Mouse (Mus musculus): Measurements from ENCODE around the gene Gsta3. TPM values are rescaled to one million over a fixed set of nuclear protein-coding genes. Genes with fewer than 3 reads are reported as not detected.

The Gsta3 gene
- polyA plus RNA-seq, 1 experiment, result not detected

DNA sequence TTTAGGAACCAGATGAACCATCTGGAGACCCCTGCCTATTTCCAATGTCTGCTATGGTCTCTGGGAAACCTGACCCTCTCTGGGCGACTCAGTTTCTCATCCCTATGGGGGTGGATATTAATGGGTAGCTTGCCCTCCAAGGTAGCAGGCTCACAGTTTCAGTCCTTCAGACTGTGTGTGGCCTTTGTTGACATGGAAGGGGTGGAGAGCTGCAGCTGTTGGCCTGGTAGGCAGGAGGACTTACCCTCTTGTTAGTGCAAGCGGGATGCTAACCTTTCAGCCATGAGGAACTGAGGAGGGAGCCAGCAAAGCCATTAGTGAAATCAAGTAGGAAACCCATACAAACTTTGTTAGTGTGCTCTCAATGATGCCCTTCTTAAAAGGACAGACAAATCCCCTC lies 10.0 kb upstream of the Gsta3 start:
- Histone ChIP-seq H3K4me3 (ENCODE audit: insufficient read depth, poor library complexity, severe bottlenecking) (no peak overlapping the region), H3K36me3 (ENCODE audit: control insufficient read depth, insufficient read depth) (no peaks in the 10 kb centered on the region), H3K79me3 (ENCODE audit: low read depth) (no peaks in the 10 kb centered on the region), H3K79me2 (ENCODE audit: control insufficient read depth, insufficient read depth) (no peaks in the 10 kb centered on the region), H3K27me3 (ENCODE audit: control insufficient read depth, insufficient read depth, insufficient read length) (no peaks in the 10 kb centered on the region), H3ac (ENCODE audit: control insufficient read depth, insufficient read length, low read depth) (no peak overlapping the region)
- TF ChIP-seq MYOD1 (IDR thresholded peaks at IDR 0.05; ENCODE audit: control insufficient read depth, insufficient read length, low read depth) (no peak), MAX (IDR thresholded peaks at IDR 0.05) (no peak), CEBPB (IDR thresholded peaks at IDR 0.05; ENCODE audit: low read depth) (no peak), USF1 (IDR thresholded peaks at IDR 0.05; ENCODE audit: low read depth) (no peak), CTCF (IDR thresholded peaks at IDR 0.05; ENCODE audit: control insufficient read depth, insufficient read depth, insufficient read length) (no peak), MYOG (IDR thresholded peaks at IDR 0.05; ENCODE audit: control insufficient read depth, extremely low read depth, insufficient read length) (no peak), FOSL1 (IDR thresholded peaks at IDR 0.05; ENCODE audit: insufficient read depth, low read length, poor library complexity, severe bottlenecking) (no peak)

DNA sequence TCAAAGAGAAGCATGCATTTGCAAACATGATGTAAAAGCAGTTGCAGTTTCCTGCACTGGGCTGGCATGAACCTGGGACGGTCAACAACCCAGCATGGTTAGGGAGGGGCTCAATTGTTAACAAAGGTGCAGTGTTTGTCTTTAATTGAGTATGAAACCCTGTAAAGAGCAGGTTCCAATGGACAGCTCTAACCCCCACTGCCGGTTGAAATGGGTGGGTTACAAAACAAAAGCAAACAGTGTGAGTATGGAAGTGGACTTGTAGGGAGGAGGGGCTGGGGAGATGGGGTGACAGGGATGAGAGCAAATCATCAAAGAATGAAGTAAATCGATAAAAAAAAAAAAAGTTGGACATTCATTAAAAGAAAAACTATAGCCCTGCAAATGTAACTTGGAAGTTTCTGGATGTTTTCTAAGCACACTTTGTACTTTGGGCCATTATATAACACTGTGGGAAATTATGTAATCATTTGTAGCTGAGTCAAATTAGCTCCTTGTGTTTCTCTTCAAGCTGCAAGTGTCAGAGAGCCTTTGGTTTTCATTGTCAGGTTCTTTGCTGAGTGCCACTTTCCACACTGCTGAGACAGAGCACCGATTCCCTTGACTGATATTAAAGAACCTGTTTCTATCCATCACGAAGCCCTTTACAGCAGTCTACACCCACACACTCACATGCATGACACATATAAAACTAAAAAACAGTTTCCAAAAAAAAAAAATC lies 8.5 kb upstream of the Gsta3 start:
- H3K79me2 ChIP-seq (ENCODE audit: control insufficient read depth, insufficient read depth), result no peaks in the 10 kb centered on the region
- H3ac ChIP-seq (ENCODE audit: control insufficient read depth, insufficient read length, low read depth), result no peak overlapping the region
- H3K27me3 ChIP-seq (ENCODE audit: control insufficient read depth, insufficient read depth, insufficient read length), result no peaks in the 10 kb centered on the region
- H3K79me3 ChIP-seq (ENCODE audit: low read depth), result no peaks in the 10 kb centered on the region
- no peaks in the 10 kb centered on the region for H3K36me3 ChIP-seq (ENCODE audit: control insufficient read depth, insufficient read depth)
- no peak overlapping the region for H3K4me3 ChIP-seq (ENCODE audit: insufficient read depth, poor library complexity, severe bottlenecking)
- TF ChIP-seq MAX (IDR thresholded peaks at IDR 0.05), result no peak
- TF ChIP-seq FOSL1 (IDR thresholded peaks at IDR 0.05; ENCODE audit: insufficient read depth, low read length, poor library complexity, severe bottlenecking), result no peak
- TF ChIP-seq USF1 (IDR thresholded peaks at IDR 0.05; ENCODE audit: low read depth), result no peak
- no peak for TF ChIP-seq CTCF (IDR thresholded peaks at IDR 0.05; ENCODE audit: control insufficient read depth, insufficient read depth, insufficient read length)
- no peak for TF ChIP-seq CEBPB (IDR thresholded peaks at IDR 0.05; ENCODE audit: low read depth)
- TF ChIP-seq MYOD1 (IDR thresholded peaks at IDR 0.05; ENCODE audit: control insufficient read depth, insufficient read length, low read depth), result no peak
- no peak for TF ChIP-seq MYOG (IDR thresholded peaks at IDR 0.05; ENCODE audit: control insufficient read depth, extremely low read depth, insufficient read length)

DNA sequence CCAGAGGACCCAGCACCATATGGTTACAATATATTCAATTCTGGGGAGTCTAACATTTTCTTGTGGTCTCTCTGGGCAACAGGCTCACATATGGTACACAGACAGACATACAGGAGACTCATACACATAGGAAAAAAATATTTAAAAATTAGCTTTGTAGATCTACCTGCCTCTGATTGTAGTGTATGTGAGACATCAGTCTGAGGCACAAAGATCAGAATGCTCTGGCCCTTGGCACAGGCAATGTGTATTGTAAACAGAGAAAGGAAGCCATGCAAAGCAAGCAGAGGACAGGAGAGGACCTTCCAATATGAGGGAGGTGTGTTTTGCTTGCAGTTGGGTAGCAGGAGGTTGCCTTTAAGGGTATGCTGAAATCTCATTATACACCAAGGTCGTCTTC lies 7.9 kb upstream of the Gsta3 start:
- H3K4me3 ChIP-seq (ENCODE audit: insufficient read depth, poor library complexity, severe bottlenecking), result no peak overlapping the region
- TF ChIP-seq MAX (IDR thresholded peaks at IDR 0.05) (no peak), MYOD1 (IDR thresholded peaks at IDR 0.05; ENCODE audit: control insufficient read depth, insufficient read length, low read depth) (no peak), FOSL1 (IDR thresholded peaks at IDR 0.05; ENCODE audit: insufficient read depth, low read length, poor library complexity, severe bottlenecking) (no peak), CEBPB (IDR thresholded peaks at IDR 0.05; ENCODE audit: low read depth) (no peak), CTCF (IDR thresholded peaks at IDR 0.05; ENCODE audit: control insufficient read depth, insufficient read depth, insufficient read length) (no peak), USF1 (IDR thresholded peaks at IDR 0.05; ENCODE audit: low read depth) (no peak), MYOG (IDR thresholded peaks at IDR 0.05; ENCODE audit: control insufficient read depth, extremely low read depth, insufficient read length) (no peak)
- no peaks in the 10 kb centered on the region for H3K27me3 ChIP-seq (ENCODE audit: control insufficient read depth, insufficient read depth, insufficient read length)
- no peaks in the 10 kb centered on the region for H3K79me3 ChIP-seq (ENCODE audit: low read depth)
- no peaks in the 10 kb centered on the region for H3K79me2 ChIP-seq (ENCODE audit: control insufficient read depth, insufficient read depth)
- H3K36me3 ChIP-seq (ENCODE audit: control insufficient read depth, insufficient read depth), result no peaks in the 10 kb centered on the region
- no peak overlapping the region for H3ac ChIP-seq (ENCODE audit: control insufficient read depth, insufficient read length, low read depth)

DNA sequence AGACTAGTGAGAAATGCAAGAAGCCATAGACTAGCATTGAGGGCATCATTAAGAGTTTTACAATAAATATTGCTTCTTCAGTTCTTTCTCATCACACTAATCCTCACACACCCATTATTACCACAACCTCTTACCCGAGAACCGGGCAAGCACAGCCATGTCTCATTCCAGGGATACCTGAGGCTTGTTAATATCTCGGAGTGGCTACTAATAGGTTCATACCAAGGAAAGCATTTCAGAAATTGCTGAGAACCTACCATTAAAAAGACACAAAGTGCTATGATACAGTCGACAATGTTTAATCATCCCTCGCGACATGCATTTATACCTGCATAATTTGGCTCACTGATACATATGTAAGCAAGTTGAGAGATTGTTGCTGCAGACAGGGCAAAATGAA lies 5.0 kb upstream of the Gsta3 start:
- Histone ChIP-seq H3K79me3 (ENCODE audit: low read depth) (no peaks in the 10 kb centered on the region), H3K27me3 (ENCODE audit: control insufficient read depth, insufficient read depth, insufficient read length) (no peaks in the 10 kb centered on the region), H3K36me3 (ENCODE audit: control insufficient read depth, insufficient read depth) (no peaks in the 10 kb centered on the region), H3K79me2 (ENCODE audit: control insufficient read depth, insufficient read depth) (no peaks in the 10 kb centered on the region), H3K4me3 (ENCODE audit: insufficient read depth, poor library complexity, severe bottlenecking) (no peak overlapping the region), H3ac (ENCODE audit: control insufficient read depth, insufficient read length, low read depth) (no peak overlapping the region)
- no peak for TF ChIP-seq CTCF (IDR thresholded peaks at IDR 0.05; ENCODE audit: control insufficient read depth, insufficient read depth, insufficient read length)
- no peak for TF ChIP-seq MYOD1 (IDR thresholded peaks at IDR 0.05; ENCODE audit: control insufficient read depth, insufficient read length, low read depth)
- no peak for TF ChIP-seq USF1 (IDR thresholded peaks at IDR 0.05; ENCODE audit: low read depth)
- no peak for TF ChIP-seq MYOG (IDR thresholded peaks at IDR 0.05; ENCODE audit: control insufficient read depth, extremely low read depth, insufficient read length)
- no peak for TF ChIP-seq MAX (IDR thresholded peaks at IDR 0.05)

DNA sequence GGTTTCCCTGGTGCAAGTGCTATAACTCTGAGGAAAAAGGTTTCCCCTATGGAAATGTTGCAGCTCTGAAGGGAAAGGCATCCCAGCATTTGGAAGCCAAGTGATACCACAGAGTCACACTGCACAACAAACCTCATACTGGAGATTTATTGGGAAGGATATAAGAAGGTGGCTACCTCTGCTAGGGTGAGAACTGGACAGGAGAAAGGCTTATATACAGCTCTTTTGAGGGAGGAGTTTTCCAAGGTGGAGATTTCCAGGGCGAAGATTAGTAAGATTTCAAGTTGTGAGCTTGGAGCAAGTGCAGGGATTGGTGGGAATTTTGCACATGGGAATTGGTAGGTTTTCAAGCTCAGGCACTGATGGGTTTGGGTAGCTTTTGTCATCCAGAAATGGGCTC lies 707 bp downstream of the Gsta3 start:
- H3K27me3 ChIP-seq (ENCODE audit: control insufficient read depth, insufficient read depth, insufficient read length), result no peaks in the 10 kb centered on the region
- H3K79me3 ChIP-seq (ENCODE audit: low read depth), result no peaks in the 10 kb centered on the region
- H3ac ChIP-seq (ENCODE audit: control insufficient read depth, insufficient read length, low read depth), result no peak overlapping the region
- TF ChIP-seq CEBPB (IDR thresholded peaks at IDR 0.05; ENCODE audit: low read depth), result no peak
- no peak for TF ChIP-seq MYOD1 (IDR thresholded peaks at IDR 0.05; ENCODE audit: control insufficient read depth, insufficient read length, low read depth)
- TF ChIP-seq USF1 (IDR thresholded peaks at IDR 0.05; ENCODE audit: low read depth), result no peak
- no peak for TF ChIP-seq CTCF (IDR thresholded peaks at IDR 0.05; ENCODE audit: control insufficient read depth, insufficient read depth, insufficient read length)
- no peak for TF ChIP-seq MAX (IDR thresholded peaks at IDR 0.05)
- no peaks in the 10 kb centered on the region for H3K79me2 ChIP-seq (ENCODE audit: control insufficient read depth, insufficient read depth)
- H3K36me3 ChIP-seq (ENCODE audit: control insufficient read depth, insufficient read depth), result no peaks in the 10 kb centered on the region
- H3K4me3 ChIP-seq (ENCODE audit: insufficient read depth, poor library complexity, severe bottlenecking), result no peak overlapping the region
